ENCODE assay signal across 30 mouse cellular contexts in the genomic region with DNA sequence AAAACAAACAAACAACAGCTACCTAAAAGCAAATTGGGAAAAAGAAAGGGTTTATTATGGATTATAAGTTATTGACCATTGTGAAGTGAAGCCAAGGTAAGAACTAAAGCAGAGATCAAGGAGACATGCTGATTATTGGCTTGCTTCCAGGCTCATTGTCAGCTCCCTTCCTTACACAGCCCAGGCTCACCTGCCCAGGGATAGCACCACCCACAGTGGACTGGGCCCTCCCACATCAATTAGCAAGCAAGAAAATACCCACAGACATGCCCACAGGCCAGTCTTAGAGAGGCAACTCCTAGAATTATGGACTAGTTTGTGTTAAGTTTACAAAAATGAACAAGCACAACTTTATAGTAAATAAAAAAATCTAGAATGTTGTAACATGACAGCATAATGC. TPM values are rescaled to one million over a fixed set of nuclear protein-coding genes. Genes with fewer than 3 reads are reported as not detected.
DNase-seq lines count a peak whose midpoint lies in the region; ATAC-seq and TF ChIP-seq lines count a peak whose summit lies in the region.
"Had no signal": no experiment of that assay in that cellular context is flagged by ENCODE, and none has a peak within 500 bp of the region (broad histone marks: within the 10 kb centered on the region; RNA-seq: fewer than 3 reads in every experiment).

No protein-coding gene starts in this region.

- no peak for TF ChIP-seq EP300 in liver, postnatal 0 days (IDR thresholded peaks at IDR 0.05; ENCODE audit: low read depth)

- H3K9ac ChIP-seq in liver, postnatal 0 days (replicated peaks): no peak overlapping the region
- H3K9ac ChIP-seq in liver, embryonic 13.5 days: 0 out of 2 replicates have a peak overlapping the region, but pooled peaks have one; percentile 5
- H3K9ac ChIP-seq in liver, embryonic 16.5 days (ENCODE audit: low read depth, low read length): no peak overlapping the region; the same call in 1 of the 2 replicates
- no peak overlapping the region for H3K9ac ChIP-seq in kidney, embryonic 15.5 days
- H3K9ac ChIP-seq: embryonic facial prominence, embryonic 13.5 days; forebrain, embryonic 13.5 days; hindbrain, embryonic 12.5 days; hindbrain, embryonic 15.5 days had no signal

- H3K9me3 ChIP-seq in liver, postnatal 0 days (ENCODE audit: low read length): no peaks in the 10 kb centered on the region
- H3K9me3 ChIP-seq in liver, embryonic 13.5 days (replicated peaks): no peaks in the 10 kb centered on the region
- no peaks in the 10 kb centered on the region for H3K9me3 ChIP-seq in liver, embryonic 16.5 days (replicated peaks; ENCODE audit: control insufficient read depth, low read length)
- no peaks in the 10 kb centered on the region for H3K9me3 ChIP-seq in kidney, embryonic 15.5 days (replicated peaks)
- H3K9me3 ChIP-seq: embryonic facial prominence, embryonic 10.5 days; embryonic facial prominence, embryonic 13.5 days; forebrain, embryonic 10.5 days; forebrain, embryonic 13.5 days; G1E; heart, embryonic 10.5 days; hindbrain, embryonic 12.5 days; hindbrain, embryonic 15.5 days had no signal

- DNase-seq in liver: peak; percentile 59
- DNase-seq in liver, postnatal 0 days: no peak
- no peak for DNase-seq in liver, embryonic 13.5 days
- no peak for DNase-seq in left cerebral cortex, adult 11 months (ENCODE audit: low spot score)
- no peak for DNase-seq in thymus, postnatal 25 days
- DNase-seq: adrenal gland, postnatal 10 days; adrenal gland, postnatal 36 days; B cell, adult 2 months; cerebellum, adult 11 months; cerebellum, adult 8-10 months; cerebellum, postnatal 10 days; cerebellum, postnatal 36 days; embryo, embryonic 11 days; gastrocnemius, adult 2 months; gastrocnemius, postnatal 14 days; heart, adult 18-20 months had no signal

- no peaks in the 10 kb centered on the region for H3K27me3 ChIP-seq in liver, postnatal 0 days (ENCODE audit: insufficient read depth, low read length)
- no peaks in the 10 kb centered on the region for H3K27me3 ChIP-seq in liver, embryonic 13.5 days
- H3K27me3 ChIP-seq in liver, embryonic 16.5 days (ENCODE audit: control insufficient read depth, insufficient read depth, low read depth, low read length): no peaks in the 10 kb centered on the region
- no peaks in the 10 kb centered on the region for H3K27me3 ChIP-seq in kidney, embryonic 15.5 days
- H3K27me3 ChIP-seq: CH12.LX; embryonic facial prominence, embryonic 13.5 days; forebrain, embryonic 13.5 days; hindbrain, embryonic 12.5 days; hindbrain, embryonic 15.5 days; Patski had no signal

- peaks cover 70% of the 10 kb centered on the region for H3K36me3 ChIP-seq in liver, postnatal 0 days (replicated peaks; ENCODE audit: insufficient read depth, low read length)
- H3K36me3 ChIP-seq in liver, embryonic 13.5 days: peaks cover 95% of the 10 kb centered on the region
- peaks cover 60% of the 10 kb centered on the region for H3K36me3 ChIP-seq in liver, embryonic 16.5 days (ENCODE audit: control insufficient read depth, insufficient read depth)
- peaks cover 91% of the 10 kb centered on the region for H3K36me3 ChIP-seq in kidney, embryonic 15.5 days

- H3K27ac ChIP-seq in liver, postnatal 0 days (ENCODE audit: low read depth): no peak overlapping the region
- peak overlapping the region; percentile 87 for H3K27ac ChIP-seq in liver, embryonic 13.5 days
- peak overlapping the region; percentile 83 for H3K27ac ChIP-seq in liver, embryonic 16.5 days (ENCODE audit: low read length)
- H3K27ac ChIP-seq in kidney, embryonic 15.5 days: no peak overlapping the region
- H3K27ac ChIP-seq: embryonic facial prominence, embryonic 10.5 days; embryonic facial prominence, embryonic 13.5 days; forebrain, embryonic 10.5 days; forebrain, embryonic 13.5 days; gastrocnemius, adult 2 months; heart, embryonic 10.5 days; hindbrain, embryonic 12.5 days; hindbrain, embryonic 15.5 days had no signal

- TF ChIP-seq CTCF in liver, postnatal 0 days (IDR thresholded peaks at IDR 0.05; ENCODE audit: low read depth): no peak

- H3K4me2 ChIP-seq in liver, postnatal 0 days (ENCODE audit: low read depth, low read length): no peak overlapping the region
- H3K4me2 ChIP-seq in liver, embryonic 13.5 days: peak overlapping the region; percentile 42; the same call in 1 of the 2 replicates
- no peak overlapping the region for H3K4me2 ChIP-seq in liver, embryonic 16.5 days (ENCODE audit: low read depth, low read length)
- no peak overlapping the region for H3K4me2 ChIP-seq in kidney, embryonic 15.5 days
- H3K4me2 ChIP-seq: embryonic facial prominence, embryonic 13.5 days; forebrain, embryonic 13.5 days; hindbrain, embryonic 12.5 days; hindbrain, embryonic 15.5 days had no signal

- no peak for ATAC-seq in liver, postnatal 0 days
- ATAC-seq in erythroblast, adult 5-6 weeks (replicated peaks; ENCODE audit: low FRiP score, poor library complexity, severe bottlenecking): peak; percentile 38; the same call in 1 of the 2 replicates
- peak; percentile 63 for ATAC-seq in liver, embryonic 13.5 days (ENCODE audit: low read depth)
- peak; percentile 62 for ATAC-seq in liver, embryonic 16.5 days (ENCODE audit: low read depth)
- no peak for ATAC-seq in kidney, embryonic 15.5 days (replicated peaks; ENCODE audit: low FRiP score)
- ATAC-seq: forebrain, embryonic 13.5 days; forebrain, embryonic 16.5 days; Patski had no signal

- H3K4me1 ChIP-seq in liver, postnatal 0 days (ENCODE audit: insufficient read depth): no peaks in the 10 kb centered on the region
- H3K4me1 ChIP-seq in liver, embryonic 13.5 days (replicated peaks): peaks cover 40% of the 10 kb centered on the region
- peaks cover 14% of the 10 kb centered on the region for H3K4me1 ChIP-seq in liver, embryonic 16.5 days (ENCODE audit: control insufficient read depth, low read depth, low read length)
- H3K4me1 ChIP-seq in kidney, embryonic 15.5 days: no peaks in the 10 kb centered on the region
- H3K4me1 ChIP-seq: embryonic facial prominence, embryonic 10.5 days; embryonic facial prominence, embryonic 13.5 days; forebrain, embryonic 10.5 days; forebrain, embryonic 13.5 days; heart, embryonic 10.5 days; hindbrain, embryonic 12.5 days; hindbrain, embryonic 15.5 days had no signal

- no peak overlapping the region for H3K4me3 ChIP-seq in liver, postnatal 0 days (ENCODE audit: low read depth, low read length)
- no peak overlapping the region for H3K4me3 ChIP-seq in liver, embryonic 13.5 days (replicated peaks)
- H3K4me3 ChIP-seq in liver, embryonic 16.5 days (ENCODE audit: low read depth, low read length): no peak overlapping the region
- no peak overlapping the region for H3K4me3 ChIP-seq in kidney, embryonic 15.5 days (replicated peaks)
- H3K4me3 ChIP-seq: embryonic facial prominence, embryonic 10.5 days; embryonic facial prominence, embryonic 13.5 days; forebrain, embryonic 10.5 days; forebrain, embryonic 13.5 days; gastrocnemius, adult 2 months; heart, embryonic 10.5 days; hindbrain, embryonic 12.5 days; hindbrain, embryonic 15.5 days had no signal

RNA-seq across cellular contexts. Expression of gene Ranbp2, which starts 33.9 kb away (rescaled TPM):
- polyA plus RNA-seq in liver, postnatal 0 days (2015; fragmentation: Nextera tagmentation; extraction: Ambion mirVana): 8.7 and 9.6 TPM in 2 replicates
- total RNA-seq in erythroblast, adult 5-6 weeks (2015; ENCODE audit: low replicate concordance): 108 and 114 TPM in 2 replicates
- total RNA-seq in erythroblast, adult 5-6 weeks (2017; ENCODE audit: low replicate concordance): 164 and 178 TPM in 2 replicates
- 20.4 and 27.8 TPM in 2 replicates for polyA plus RNA-seq in liver, embryonic 13.5 days (2015; fragmentation: Nextera tagmentation; extraction: Ambion mirVana)
- polyA plus RNA-seq in liver, embryonic 16.5 days (2015; fragmentation: Nextera tagmentation; extraction: Ambion mirVana): 18.2 and 20.9 TPM in 2 replicates
- 24.5 and 24.6 TPM in 2 replicates for polyA plus RNA-seq in kidney, embryonic 15.5 days (2015; fragmentation: Nextera tagmentation; extraction: Ambion mirVana)

Comparison
In these comparisons a context has a peak if more than half of its experiments do, and no peak if none do; other contexts are left out.
1. ATAC-seq: peak in erythroblast, adult 5-6 weeks (single experiment), liver, embryonic 13.5 days (single experiment) and liver, embryonic 16.5 days (single experiment); none in liver, postnatal 0 days (single experiment) and kidney, embryonic 15.5 days (single experiment).
2. H3K27ac ChIP-seq: peak in liver, embryonic 13.5 days (single experiment) and liver, embryonic 16.5 days (single experiment); none in liver, postnatal 0 days (single experiment) and kidney, embryonic 15.5 days (single experiment).